Mouse (Mus musculus) gastrocnemius, postnatal 4 days (tissue): ENCODE data around the gene Cnnm2. TPM values are rescaled to one million over a fixed set of nuclear protein-coding genes. Genes with fewer than 3 reads are reported as not detected.
A peak's percentile ranks its signal among the peaks of the same experiment; 100 is the strongest.
"Not testable (repeated sequence)": the region's sequence is repeated elsewhere in the genome, so short reads cannot be mapped to it uniquely, and the experiment has no call there.

Experiments used
- DNase-seq, 2 experiments: peaks; one replicate each; pipeline ENCODE4 v3.0.0; 2021 to 2022; ENCODE audit warnings: low spot score in 2 of 2, mixed read lengths in 2 of 2
- total RNA-seq, 2 experiments: library from RNA; stranded (reverse); gene quantifications; 2 replicates each; pipeline ENCODE4 v1.2.3; 2021

Cnnm2 gene
- total RNA-seq, 2 experiments from 2014 or later: 5.9 to 6.5 TPM

DNA sequence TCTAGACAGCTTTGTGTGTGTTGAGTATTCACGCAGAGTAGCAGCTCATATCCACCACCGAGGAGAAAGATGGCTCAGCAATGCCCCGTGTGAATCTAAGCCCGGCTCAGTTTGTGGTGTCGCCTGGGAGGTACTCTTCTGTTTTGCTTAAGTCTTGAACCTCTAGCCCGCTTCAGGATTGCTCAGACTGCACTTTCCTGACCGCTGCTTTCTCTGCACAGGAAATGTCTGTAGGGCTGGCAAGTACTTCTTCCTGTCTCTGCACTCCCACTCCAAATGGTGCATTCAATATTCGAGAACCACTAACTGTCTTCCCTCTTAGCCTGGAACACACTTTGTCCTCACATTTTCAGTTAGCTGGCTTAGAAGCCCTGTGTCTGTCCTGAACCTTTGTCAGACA, 2.3 kb upstream of the Cnnm2 start:
- no peak for DNase-seq

DNA sequence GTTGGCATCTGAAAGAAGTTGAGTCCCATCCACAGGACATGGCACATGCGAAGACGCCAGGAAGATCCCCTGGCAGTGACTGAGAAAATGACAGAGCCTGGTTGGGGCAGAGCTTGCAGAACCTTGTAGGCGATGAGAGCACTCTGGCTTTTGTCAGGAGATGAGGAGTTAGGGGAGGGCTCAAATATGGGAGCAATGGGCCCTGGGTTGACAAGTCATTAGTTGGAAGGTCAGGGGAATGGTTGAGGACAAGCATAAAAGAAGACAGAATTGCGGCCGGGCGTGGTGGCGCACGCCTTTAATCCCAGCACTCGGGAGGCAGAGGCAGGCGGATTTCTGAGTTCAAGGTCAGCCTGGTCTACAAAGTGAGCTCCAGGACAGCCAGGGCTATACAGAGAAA, 1.5 kb upstream of the Cnnm2 start:
- not testable (repeated sequence) for DNase-seq

DNA sequence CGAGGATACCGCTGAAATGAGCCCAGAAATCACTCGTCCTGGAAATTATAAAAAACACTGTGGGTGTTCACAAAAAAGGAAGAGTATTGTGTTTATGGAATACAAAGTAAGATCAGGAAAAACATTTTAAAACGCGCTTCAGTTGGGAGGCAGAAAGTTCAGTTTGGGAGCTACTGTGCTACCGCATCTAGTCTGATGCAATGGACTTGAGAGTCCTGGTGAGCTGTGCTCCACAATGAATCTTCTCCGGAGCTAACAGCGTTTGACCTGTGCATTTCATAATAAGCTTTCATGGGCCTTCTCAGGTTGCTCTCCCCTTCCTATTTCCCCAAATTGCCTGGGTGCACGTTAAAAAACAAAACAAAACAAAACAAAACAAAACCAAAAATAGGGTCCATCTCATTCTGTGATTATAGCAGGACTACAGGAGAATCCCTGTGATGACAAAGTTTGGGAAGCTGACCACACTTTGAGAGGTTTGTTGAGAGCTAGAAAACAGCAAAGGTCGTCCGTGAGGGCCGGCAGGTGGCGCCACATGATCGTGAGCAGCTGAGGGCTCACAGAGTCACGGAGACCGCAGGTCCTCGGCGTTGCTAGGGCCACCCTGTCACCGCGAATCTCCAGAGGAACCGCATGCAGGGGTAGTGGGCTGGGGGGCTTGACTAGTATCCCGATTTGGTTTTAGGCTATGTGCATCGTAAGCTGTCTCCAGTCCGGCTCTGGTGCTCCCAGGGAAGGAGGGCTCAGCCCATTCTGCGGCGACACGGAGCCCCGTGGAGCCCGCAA, 828 bp upstream of the Cnnm2 start:
- DNase-seq: peak; percentile 76 to 88

GRCm38 (mm10) chr19:46761971-46762290, 535 bp downstream of the Cnnm2 start:
- no peak for DNase-seq

GRCm38 (mm10) chr19:46762291-46762991, 1.0 kb downstream of the Cnnm2 start:
- DNase-seq: peak; percentile 20 to 26

DNA sequence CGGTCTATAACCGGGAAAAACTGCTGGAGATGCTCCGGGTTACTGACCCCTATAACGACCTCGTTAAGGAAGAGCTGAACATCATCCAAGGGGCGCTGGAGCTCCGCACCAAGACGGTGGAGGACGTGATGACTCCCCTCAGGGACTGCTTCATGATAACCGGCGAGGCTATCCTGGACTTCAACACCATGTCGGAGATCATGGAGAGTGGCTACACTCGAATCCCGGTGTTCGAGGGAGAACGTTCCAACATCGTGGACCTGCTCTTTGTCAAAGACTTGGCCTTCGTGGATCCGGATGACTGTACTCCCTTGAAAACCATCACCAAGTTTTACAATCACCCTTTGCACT, 1.6 kb downstream of the Cnnm2 start:
- no peak for DNase-seq

GRCm38 (mm10) chr19:46763356-46763755, 2.0 kb downstream of the Cnnm2 start:
- no peak for DNase-seq

- DNase-seq: no peak
These were observed 2.8 kb downstream of the Cnnm2 start for GRCm38 (mm10) chr19:46763932-46764762.

GRCm38 (mm10) chr19:46764763-46765117, 3.3 kb downstream of the Cnnm2 start:
- DNase-seq: no peak

DNA sequence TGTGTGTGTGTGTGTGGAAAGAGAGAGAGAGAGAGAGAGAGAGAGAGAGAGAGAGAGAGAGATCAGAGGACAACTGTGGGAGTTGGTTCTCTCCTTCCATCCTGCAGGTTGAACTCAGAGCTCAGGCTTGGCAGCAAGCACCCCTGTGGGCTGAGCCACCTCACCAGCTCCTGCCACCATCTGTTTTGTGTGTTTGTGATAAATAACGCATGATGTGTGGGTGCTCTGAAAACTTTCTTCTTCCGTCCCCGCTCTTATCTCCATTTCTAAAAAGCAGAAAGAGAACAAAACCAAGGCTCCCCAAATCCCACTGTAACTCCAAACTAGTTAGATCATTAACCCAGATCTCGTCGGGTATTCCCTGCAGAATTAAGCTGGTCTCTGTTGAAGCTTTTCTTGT, 4.7 kb downstream of the Cnnm2 start:
- DNase-seq: no peak

GRCm38 (mm10) chr19:46769759-46770158, 8.4 kb downstream of the Cnnm2 start:
- DNase-seq: no peak

- DNase-seq: no peak
These were observed 10.4 kb downstream of the Cnnm2 start for GRCm38 (mm10) chr19:46771801-46772200.

GRCm38 (mm10) chr19:46776391-46776790, 15.0 kb downstream of the Cnnm2 start:
- no peak for DNase-seq

GRCm38 (mm10) chr19:46776850-46777249, 15.5 kb downstream of the Cnnm2 start:
- DNase-seq: no peak

- DNase-seq: no peak
These were observed 16.7 kb downstream of the Cnnm2 start for GRCm38 (mm10) chr19:46777928-46778680.

- DNase-seq: not testable (repeated sequence)
These were observed 17.7 kb downstream of the Cnnm2 start for GRCm38 (mm10) chr19:46779130-46779529.

- DNase-seq: no peak
These were observed 22.6 kb downstream of the Cnnm2 start for GRCm38 (mm10) chr19:46784038-46784437.

- no peak for DNase-seq
These were observed 23.1 kb downstream of the Cnnm2 start for GRCm38 (mm10) chr19:46784502-46784901.

GRCm38 (mm10) chr19:46785633-46786032, 24.2 kb downstream of the Cnnm2 start:
- no peak for DNase-seq

- DNase-seq: no peak
These were observed 28.4 kb downstream of the Cnnm2 start for GRCm38 (mm10) chr19:46789782-46790181.

- DNase-seq: no peak
These were observed 30.0 kb downstream of the Cnnm2 start for GRCm38 (mm10) chr19:46791360-46791759.
